Mouse (Mus musculus): ENCODE measurements at regions not wholly inside any gene's neighbourhood (a gene's known extent, or its start where the extent isn't known, plus 50 kb on each side); places are given as distances from the start of the nearest gene placed in this dataset.

- no peak for ATAC-seq (replicated peaks; ENCODE audit: low FRiP score, poor library complexity, severe bottlenecking)
Measured at GRCm38 (mm10) chr3:143327652-143328051, 445.8 kb upstream of the Pkn2 start.

- ATAC-seq (replicated peaks; ENCODE audit: low FRiP score, poor library complexity, severe bottlenecking): no peak
Measured at GRCm38 (mm10) chr3:143316457-143316856, 434.7 kb upstream of the Pkn2 start.

- no peak for ATAC-seq (replicated peaks; ENCODE audit: low FRiP score, poor library complexity, severe bottlenecking)
Measured at GRCm38 (mm10) chr3:143291793-143292192, 410.0 kb upstream of the Pkn2 start.

GRCm38 (mm10) chr3:143264132-143264531, 382.3 kb upstream of the Pkn2 start:
- no peak for ATAC-seq (replicated peaks; ENCODE audit: low FRiP score, poor library complexity, severe bottlenecking)

GRCm38 (mm10) chr3:143252643-143253042, 370.8 kb upstream of the Pkn2 start:
- no peak for ATAC-seq (replicated peaks; ENCODE audit: low FRiP score, poor library complexity, severe bottlenecking)

- ATAC-seq (replicated peaks; ENCODE audit: low FRiP score, poor library complexity, severe bottlenecking): no peak
Measured at GRCm38 (mm10) chr3:143252008-143252407, 370.2 kb upstream of the Pkn2 start.

GRCm38 (mm10) chr3:143242691-143243090, 360.9 kb upstream of the Pkn2 start:
- no peak for ATAC-seq (replicated peaks; ENCODE audit: low FRiP score, poor library complexity, severe bottlenecking)

GRCm38 (mm10) chr3:143240545-143241383, 359.0 kb upstream of the Pkn2 start:
- ATAC-seq (replicated peaks; ENCODE audit: low FRiP score, poor library complexity, severe bottlenecking): no peak

GRCm38 (mm10) chr3:143238546-143238945, 356.7 kb upstream of the Pkn2 start:
- no peak for ATAC-seq (replicated peaks; ENCODE audit: low FRiP score, poor library complexity, severe bottlenecking)

GRCm38 (mm10) chr3:143223999-143224729, 342.4 kb upstream of the Pkn2 start:
- ATAC-seq (replicated peaks; ENCODE audit: low FRiP score, poor library complexity, severe bottlenecking): no peak

- ATAC-seq (replicated peaks; ENCODE audit: low FRiP score, poor library complexity, severe bottlenecking): no peak
Measured at GRCm38 (mm10) chr3:143193263-143193970, 311.6 kb upstream of the Pkn2 start.

- no peak for ATAC-seq (replicated peaks; ENCODE audit: low FRiP score, poor library complexity, severe bottlenecking)
Measured at GRCm38 (mm10) chr3:143188931-143189330, 307.1 kb upstream of the Pkn2 start.

GRCm38 (mm10) chr3:143173971-143174370, 292.2 kb upstream of the Pkn2 start:
- ATAC-seq (replicated peaks; ENCODE audit: low FRiP score, poor library complexity, severe bottlenecking): no peak

GRCm38 (mm10) chr3:143162444-143162843, 280.6 kb upstream of the Pkn2 start:
- no peak for ATAC-seq (replicated peaks; ENCODE audit: low FRiP score, poor library complexity, severe bottlenecking)

- no peak for ATAC-seq (replicated peaks; ENCODE audit: low FRiP score, poor library complexity, severe bottlenecking)
Measured at GRCm38 (mm10) chr3:143161993-143162392, 280.2 kb upstream of the Pkn2 start.

GRCm38 (mm10) chr3:143158568-143158967, 276.8 kb upstream of the Pkn2 start:
- ATAC-seq (replicated peaks; ENCODE audit: low FRiP score, poor library complexity, severe bottlenecking): no peak

- ATAC-seq (replicated peaks; ENCODE audit: low FRiP score, poor library complexity, severe bottlenecking): no peak
Measured at GRCm38 (mm10) chr3:143156733-143157524, 275.1 kb upstream of the Pkn2 start.

GRCm38 (mm10) chr3:143156174-143156573, 274.4 kb upstream of the Pkn2 start:
- no peak for ATAC-seq (replicated peaks; ENCODE audit: low FRiP score, poor library complexity, severe bottlenecking)

- no peak for ATAC-seq (replicated peaks; ENCODE audit: low FRiP score, poor library complexity, severe bottlenecking)
Measured at GRCm38 (mm10) chr3:143155556-143155955, 273.8 kb upstream of the Pkn2 start.

- no peak for ATAC-seq (replicated peaks; ENCODE audit: low FRiP score, poor library complexity, severe bottlenecking)
Measured at GRCm38 (mm10) chr3:143147471-143147870, 265.7 kb upstream of the Pkn2 start.
